Mouse (Mus musculus): Measurements from ENCODE around the gene Pnpla3.
A peak's percentile ranks its signal among the peaks of the same experiment; 100 is the strongest.

The Pnpla3 gene

DNA sequence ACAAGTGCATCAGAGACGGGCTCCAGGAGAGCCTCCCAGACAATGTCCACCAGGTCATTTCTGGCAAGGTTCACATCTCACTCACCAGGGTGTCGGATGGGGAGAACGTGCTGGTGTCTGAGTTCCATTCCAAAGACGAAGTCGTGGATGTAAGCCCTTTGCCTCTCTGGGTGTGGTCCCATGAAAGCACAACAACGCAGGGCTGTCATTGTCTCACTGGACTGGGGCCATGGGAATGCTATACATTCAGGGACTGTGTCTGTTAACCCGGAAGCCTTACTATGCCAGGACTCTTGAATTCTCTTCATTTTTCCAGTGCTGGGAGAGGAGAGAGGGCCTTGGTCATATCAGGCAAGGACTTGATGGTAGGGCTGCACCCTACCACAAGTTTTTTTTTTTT is 3.5 kb downstream of the Pnpla3 start:
- no peak for DNase-seq (ENCODE audit: extremely low read depth, low read depth, low spot score)

DNA sequence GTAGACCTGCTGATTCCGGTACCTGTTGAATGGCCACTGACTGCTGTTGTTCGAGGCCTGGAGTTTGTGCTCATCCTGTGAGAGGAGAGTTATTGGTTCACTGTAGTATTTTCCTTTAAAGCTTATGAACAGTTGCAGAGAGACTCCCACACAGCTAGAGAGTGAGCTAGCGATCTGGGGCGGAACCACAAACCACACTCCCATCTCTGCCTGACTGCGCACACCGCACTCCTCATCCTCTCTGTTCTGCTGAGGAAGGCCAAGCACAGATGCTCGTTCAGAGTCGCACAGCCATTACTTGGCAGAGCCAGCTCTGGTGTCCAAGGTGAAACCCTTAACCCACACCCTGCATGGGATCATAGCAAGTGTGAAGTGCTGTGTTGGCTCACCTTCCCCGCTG is 11.1 kb downstream of the Pnpla3 start:
- no peak for DNase-seq (ENCODE audit: extremely low read depth, low read depth, low spot score)

DNA sequence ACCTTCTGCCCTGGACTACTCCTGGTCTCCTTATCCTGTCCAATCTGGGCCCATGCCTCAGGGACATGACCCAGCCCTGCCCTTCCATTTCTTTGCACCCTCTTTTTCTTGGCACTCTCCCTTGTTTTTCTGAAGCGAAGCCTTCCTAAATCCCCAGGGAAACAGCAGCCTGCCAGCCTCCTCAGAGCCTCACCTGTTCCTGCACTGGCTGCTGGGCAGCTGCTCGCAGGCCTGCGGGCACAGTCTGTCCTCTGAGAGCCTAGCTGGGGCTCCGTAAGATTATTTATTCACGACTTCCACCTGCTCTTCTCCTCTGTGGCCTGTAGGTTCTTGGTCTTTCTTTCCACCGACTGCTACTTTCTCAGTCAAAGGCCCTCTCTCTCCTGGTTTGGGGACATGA is 14.4 kb downstream of the Pnpla3 start:
- DNase-seq (ENCODE audit: extremely low read depth, low read depth, low spot score): no peak

- no peak for DNase-seq (ENCODE audit: extremely low read depth, low read depth, low spot score)
Measured at GRCm38 (mm10) chr15:84183967-84184366, 16.3 kb downstream of the Pnpla3 start.

DNA sequence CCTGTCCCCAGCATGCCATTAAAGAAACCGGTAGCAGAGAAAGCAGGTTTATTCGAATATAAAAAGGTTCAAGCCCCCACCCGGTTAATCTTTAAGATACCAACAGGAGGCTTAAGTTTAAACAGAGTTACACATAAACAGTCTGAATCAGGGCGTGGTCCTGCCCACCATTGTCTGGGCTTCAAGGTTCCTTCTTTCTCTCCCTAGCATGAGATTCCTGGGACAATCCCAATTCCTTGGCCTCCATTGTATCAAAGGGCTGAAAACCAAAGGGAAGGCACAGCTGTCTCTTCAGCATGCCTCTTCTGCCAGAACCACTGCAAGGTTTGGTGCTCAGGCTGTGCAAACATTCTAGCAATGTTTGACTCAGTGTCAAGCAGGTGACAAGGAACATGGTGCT is 18.6 kb downstream of the Pnpla3 start:
- no peak for DNase-seq (ENCODE audit: extremely low read depth, low read depth, low spot score)

- no peak for DNase-seq (ENCODE audit: extremely low read depth, low read depth, low spot score)
Measured at GRCm38 (mm10) chr15:84188887-84189530, 21.4 kb downstream of the Pnpla3 start.

GRCm38 (mm10) chr15:84189881-84190280 is 22.2 kb downstream of the Pnpla3 start:
- no peak for DNase-seq (ENCODE audit: extremely low read depth, low read depth, low spot score)

DNA sequence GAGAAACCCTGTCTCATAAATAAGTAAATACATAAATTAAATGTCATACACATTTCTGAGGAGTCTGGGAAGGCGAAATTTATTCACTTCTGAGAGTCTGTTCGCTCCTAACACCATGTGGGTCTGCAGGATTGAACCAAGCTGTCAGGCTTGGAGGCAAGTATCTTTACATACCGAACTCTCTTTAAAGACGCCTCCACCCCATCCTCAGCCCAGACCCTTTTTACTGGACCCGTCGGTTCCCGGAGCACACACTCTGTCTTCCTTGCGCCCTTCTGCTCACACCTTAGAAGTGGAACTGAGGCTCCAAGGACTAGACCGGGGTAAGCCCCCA is 24.1 kb downstream of the Pnpla3 start:
- no peak for DNase-seq (ENCODE audit: extremely low read depth, low read depth, low spot score)

- DNase-seq (ENCODE audit: extremely low read depth, low read depth, low spot score): peak; percentile 46
Measured at GRCm38 (mm10) chr15:84192058-84192791, 24.6 kb downstream of the Pnpla3 start, which contains the start of gene Samm50. Samm50 (plus strand) TSS chr15:84192241.

DNA sequence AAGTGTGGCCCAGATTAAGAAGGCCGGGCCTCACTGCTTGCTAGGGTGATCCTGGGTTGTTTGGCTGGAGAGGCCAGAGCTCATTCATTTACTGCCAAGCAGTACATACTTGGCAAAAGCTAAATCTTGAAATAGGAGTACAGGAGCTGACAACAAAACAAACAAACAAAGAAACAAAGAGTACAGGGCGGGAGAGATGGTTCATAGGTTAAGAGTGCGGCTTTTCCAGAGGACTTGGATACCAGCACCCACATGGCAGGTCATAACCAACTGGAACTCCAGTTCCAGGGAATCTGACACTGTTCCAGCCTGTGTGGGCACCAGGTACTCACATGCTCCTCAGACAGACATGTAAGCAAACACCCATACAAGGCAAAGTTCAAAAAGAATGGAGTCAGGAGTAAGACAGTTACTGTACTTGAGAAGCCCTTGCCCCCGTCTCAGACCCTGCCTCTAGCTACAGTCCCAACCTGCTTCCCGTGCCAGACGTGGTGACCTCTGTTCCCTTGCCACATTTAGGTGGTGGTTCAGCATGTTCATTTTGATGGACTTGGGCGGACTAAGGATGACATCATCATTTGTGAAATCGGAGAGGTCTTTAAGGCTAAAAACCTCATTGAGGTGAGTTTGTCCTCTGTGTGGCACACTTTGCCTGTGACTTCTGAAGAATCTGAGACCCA is 29.0 kb downstream of the Pnpla3 start:
- no peak for DNase-seq (ENCODE audit: extremely low read depth, low read depth, low spot score)

- no peak for DNase-seq (ENCODE audit: extremely low read depth, low read depth, low spot score)
Measured at GRCm38 (mm10) chr15:84207327-84207726, 39.7 kb downstream of the Pnpla3 start.

- no peak for DNase-seq (ENCODE audit: extremely low read depth, low read depth, low spot score)
Measured at GRCm38 (mm10) chr15:84209517-84210412, 42.1 kb downstream of the Pnpla3 start.

DNA sequence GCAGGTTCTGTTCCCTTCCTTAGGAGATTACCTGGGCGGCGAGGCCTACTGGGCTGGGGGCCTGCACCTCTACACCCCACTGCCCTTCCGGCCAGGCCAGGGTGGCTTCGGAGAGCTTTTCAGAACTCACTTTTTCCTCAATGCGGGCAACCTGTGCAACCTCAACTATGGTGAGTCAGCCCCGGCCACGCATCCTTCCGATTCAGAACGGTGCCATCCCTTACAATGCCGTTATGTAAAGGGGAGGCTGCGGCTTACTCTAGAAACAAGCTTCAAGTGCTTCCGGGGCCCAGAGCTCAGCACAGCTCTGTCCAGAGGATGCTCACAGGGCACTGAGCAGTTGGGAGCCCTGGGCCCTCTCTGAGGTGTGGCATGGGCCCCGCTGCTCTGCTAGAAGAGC is 42.8 kb downstream of the Pnpla3 start:
- no peak for DNase-seq (ENCODE audit: extremely low read depth, low read depth, low spot score)

DNA sequence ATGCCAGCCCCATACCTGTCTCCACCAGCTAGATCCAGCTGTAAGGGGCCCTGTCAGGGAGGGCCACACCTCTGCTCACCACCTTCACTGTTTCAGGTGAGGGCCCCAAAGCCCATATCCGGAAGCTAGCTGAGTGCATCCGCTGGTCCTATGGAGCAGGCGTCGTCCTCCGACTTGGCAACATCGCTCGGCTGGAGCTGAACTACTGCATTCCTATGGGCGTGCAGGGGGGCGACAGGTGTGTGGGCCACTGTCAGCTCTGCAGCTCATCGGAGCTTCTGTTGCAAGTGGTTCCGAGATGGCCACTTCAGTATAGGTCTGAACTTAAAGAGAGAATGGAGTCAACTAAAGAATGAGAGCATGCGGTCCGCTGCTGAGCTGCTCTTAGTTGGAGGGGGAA is 43.3 kb downstream of the Pnpla3 start:
- DNase-seq (ENCODE audit: extremely low read depth, low read depth, low spot score): no peak

- no peak for DNase-seq (ENCODE audit: extremely low read depth, low read depth, low spot score)
Measured at GRCm38 (mm10) chr15:84211564-84211963, 43.9 kb downstream of the Pnpla3 start.

DNA sequence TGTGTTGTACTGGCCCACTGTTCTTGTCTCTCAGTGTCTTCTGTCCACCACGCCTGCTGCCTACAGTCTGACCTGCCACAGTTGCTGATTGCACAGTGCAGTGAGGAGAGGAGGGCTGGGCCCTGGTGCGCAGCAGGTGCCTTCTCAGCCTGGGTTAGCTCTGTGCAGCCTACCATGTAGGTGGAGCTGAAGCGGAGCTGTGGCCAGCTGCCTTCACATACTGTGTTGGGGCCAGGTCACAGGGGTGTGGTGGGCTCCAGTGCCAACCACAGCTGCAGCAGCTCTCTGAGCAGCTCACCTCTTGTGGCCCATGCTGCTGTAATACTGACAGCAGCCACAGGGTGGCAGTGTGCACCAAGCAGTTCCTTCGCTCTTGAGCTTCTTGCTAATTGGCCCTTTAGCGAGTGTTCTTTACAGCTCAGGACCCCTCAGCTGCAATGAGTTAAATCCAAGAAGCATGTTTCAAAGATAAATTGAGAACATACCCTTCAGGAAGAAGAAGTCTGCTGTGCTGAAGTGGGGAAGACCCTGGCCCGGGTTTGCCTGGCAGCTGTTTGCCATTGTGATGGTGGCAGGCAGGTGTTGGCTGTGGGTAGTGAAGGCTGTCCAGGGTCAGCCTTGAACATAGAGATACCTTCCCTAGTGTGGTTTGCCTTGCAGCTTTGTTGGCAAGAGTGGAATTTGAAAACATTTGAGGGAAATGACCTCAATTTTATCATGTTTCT is 44.6 kb downstream of the Pnpla3 start:
- DNase-seq (ENCODE audit: extremely low read depth, low read depth, low spot score): no peak

DNA sequence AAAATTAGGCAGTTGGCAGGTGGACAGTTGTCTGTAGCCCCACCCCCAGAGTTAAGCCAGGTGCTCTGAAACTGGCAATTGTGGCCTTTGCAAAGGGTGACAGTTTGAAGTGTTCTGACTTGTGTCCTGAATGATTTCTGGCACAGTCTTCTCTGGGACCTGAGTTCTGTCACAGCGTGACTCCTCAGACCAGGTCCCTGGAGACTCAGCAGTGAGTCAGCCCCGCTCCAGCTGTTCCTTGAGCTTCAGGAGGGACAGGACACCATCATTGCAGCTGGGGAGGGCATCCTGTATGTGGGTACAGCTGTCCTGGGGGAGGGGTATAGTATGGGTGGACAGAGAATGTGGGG is 45.1 kb downstream of the Pnpla3 start:
- no peak for DNase-seq (ENCODE audit: extremely low read depth, low read depth, low spot score)

GRCm38 (mm10) chr15:84213162-84213739 is 45.6 kb downstream of the Pnpla3 start:
- no peak for DNase-seq (ENCODE audit: extremely low read depth, low read depth, low spot score)

- no peak for DNase-seq (ENCODE audit: extremely low read depth, low read depth, low spot score)
Measured at GRCm38 (mm10) chr15:84214476-84214875, 46.8 kb downstream of the Pnpla3 start.

DNA sequence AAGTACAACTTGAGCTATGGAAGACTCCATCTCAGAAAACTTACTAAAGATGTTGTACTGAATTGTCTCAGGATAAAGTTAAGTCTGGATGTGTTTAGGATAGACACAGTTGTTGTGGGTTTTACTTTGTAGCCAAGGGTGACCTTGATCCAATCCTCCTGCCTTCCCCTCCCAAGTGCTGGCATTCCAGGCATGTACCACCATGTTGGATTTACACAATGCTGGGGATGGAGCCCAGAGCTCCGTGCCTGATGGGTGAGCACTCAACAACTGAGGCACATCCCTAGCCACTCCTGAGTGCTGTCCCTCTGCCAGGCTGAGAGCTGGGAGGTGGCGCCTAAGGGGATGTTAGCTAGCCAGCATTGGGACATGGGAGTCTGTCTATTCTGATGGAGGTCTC is 47.6 kb downstream of the Pnpla3 start:
- no peak for DNase-seq (ENCODE audit: extremely low read depth, low read depth, low spot score)
